Mouse (Mus musculus): ENCODE data around the gene Hscb.

GRCm38 (mm10) chr5:110802186-110802585 lies 37.4 kb downstream of the Hscb start:
- peak in 2 of 3 experiments; percentile 7 to 40 for TF ChIP-seq MYOD1 (IDR thresholded peaks at IDR 0.05; ENCODE audit: control insufficient read depth in 1 of 3, insufficient read length in 2 of 3, low read depth in 2 of 3)
- TF ChIP-seq E2F4 (IDR thresholded peaks at IDR 0.05; ENCODE audit: insufficient read depth) = no peak
- TF ChIP-seq USF1 (IDR thresholded peaks at IDR 0.05; ENCODE audit: low read depth) = no peak
- no peak for TF ChIP-seq CEBPB (IDR thresholded peaks at IDR 0.05; ENCODE audit: insufficient read depth, poor library complexity, severe bottlenecking)
- TF ChIP-seq TCF12 (IDR thresholded peaks at IDR 0.05; ENCODE audit: insufficient read depth, poor library complexity, severe bottlenecking) = no peak
- TF ChIP-seq MAX (IDR thresholded peaks at IDR 0.05; ENCODE audit: low read depth) = no peak
- no peak for TF ChIP-seq POLR2A (IDR thresholded peaks at IDR 0.05; ENCODE audit: insufficient read length, low read depth)

Measured in myocyte (in vitro differentiated cells).